Mouse (Mus musculus): Measurements from ENCODE around the gene Cenph.
"Not testable (repeated sequence)": the region's sequence is repeated elsewhere in the genome, so short reads cannot be mapped to it uniquely, and the experiment has no call there.

The Cenph gene

DNA sequence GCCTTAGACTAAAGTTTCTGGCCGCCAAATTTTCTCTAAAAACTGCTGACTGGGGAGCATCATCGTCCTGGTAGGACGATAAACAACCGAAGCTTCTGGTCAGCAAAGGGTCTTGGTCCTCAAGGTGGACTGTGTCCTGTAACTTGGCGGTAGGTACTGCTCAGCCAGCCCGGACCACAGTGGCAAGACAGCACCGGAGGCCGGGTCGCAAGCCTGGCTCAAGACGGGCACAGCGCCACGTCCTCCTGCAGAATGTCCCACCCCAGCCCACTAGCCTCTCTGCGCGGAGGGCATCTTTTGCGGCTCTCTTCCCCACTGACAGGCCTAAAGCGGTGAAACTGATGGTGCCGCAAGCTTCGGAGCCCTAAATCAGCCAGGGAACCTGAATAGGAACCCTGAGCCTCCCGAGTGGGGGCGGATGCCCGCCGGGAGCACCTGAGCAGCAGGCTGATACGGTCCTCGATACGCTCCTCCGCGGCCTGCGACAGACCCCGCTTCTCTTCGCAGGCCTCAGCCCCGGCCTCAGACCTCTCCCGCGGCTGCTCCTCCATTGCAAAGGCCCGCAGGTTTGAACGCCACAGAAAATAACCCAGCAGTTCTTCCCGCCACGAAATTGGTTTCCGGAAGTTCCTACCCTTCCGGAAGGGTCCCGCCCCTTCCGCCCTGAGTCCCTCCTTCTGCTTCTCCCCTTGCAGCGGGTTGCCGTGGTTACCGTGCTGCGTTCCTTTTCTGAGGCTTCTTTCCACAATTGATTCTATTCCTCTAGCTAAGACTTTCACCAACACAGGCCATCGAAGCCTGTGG is at the start of gene Cenph:
TSS of gene Cenph (minus strand) at position 648 of the 804 bp plus-strand sequence.
- DNase-seq (ENCODE audit: low spot score in 2 of 2): peak; percentile 71 to 75

DNA sequence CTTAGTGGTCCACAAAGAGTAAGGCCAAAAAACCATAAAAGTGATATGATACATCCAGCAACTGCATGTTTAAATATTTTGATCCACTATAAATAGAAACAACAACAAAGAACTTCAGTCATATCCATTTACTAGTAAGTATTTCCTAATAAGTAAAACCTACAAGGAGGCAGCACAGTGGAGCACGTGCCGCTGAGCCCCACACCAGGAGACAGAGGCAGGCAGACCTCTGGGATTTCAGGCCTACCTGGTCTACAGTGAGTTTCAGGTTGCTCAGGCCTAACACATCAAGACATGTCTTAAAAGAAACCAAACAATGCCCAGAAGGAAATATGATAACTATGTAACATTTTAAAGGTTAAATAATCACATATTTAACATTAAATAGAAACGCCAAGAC is 49.2 kb upstream of the Cenph start:
- DNase-seq (ENCODE audit: low spot score in 2 of 2): no peak

DNA sequence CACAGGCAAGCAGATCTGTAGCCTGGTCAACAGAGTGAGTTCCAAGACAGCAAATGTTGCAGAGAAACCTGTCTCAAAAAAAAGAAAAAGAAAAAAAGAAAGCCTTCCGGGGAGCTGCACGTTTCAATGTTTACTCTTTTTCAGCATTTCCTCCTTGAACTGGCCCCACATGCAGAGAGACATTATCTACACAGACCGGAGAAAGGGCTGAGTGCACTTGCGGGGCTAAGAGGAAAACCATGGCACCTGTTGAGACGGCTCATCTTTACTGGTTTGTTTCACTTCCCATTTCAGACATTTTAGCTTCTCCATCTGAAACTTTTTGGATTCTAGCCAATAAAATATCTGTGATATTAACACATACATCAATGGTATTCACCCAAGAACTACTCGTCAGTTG is 48.6 kb upstream of the Cenph start:
- DNase-seq (ENCODE audit: low spot score in 2 of 2): no peak

DNA sequence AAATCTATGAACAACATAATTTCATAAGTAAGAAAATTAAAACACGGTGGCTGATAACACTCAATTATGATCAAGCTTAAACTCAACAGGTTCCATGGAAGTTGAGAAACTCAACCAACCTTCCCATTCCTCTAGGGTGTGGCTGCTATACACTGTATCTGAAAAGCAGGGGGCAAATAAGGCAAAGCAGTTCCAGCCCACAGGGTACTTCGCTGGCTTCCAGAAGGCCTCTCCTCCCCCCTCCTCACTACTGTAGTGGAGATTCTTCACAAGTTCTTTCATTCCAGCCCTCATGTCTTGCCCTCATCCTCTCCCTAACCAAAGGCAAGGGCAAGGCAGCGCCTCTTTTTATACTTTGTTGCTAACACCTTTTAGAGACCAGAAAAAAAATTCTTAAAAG is 48.2 kb upstream of the Cenph start:
- no peak for DNase-seq (ENCODE audit: low spot score in 2 of 2)

DNA sequence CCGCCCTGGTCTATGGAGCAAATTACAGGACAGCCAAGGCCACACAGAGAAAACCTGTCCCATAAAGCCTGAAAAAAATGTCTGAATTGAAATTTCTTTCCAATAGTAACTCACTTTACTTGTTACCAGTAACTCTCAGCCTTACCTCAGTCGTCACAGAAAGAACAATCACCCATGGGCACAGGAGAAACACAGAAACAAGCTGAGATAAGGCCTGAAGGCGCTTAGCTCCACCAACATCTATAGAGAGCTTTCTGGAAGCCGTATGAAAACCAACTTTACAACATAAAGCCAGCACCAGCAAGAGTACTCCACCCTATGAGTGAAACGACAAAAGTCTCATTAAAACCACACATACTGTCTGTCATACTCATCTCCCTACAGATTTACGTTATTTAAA is 38.8 kb upstream of the Cenph start:
- DNase-seq (ENCODE audit: low spot score in 2 of 2): no peak

DNA sequence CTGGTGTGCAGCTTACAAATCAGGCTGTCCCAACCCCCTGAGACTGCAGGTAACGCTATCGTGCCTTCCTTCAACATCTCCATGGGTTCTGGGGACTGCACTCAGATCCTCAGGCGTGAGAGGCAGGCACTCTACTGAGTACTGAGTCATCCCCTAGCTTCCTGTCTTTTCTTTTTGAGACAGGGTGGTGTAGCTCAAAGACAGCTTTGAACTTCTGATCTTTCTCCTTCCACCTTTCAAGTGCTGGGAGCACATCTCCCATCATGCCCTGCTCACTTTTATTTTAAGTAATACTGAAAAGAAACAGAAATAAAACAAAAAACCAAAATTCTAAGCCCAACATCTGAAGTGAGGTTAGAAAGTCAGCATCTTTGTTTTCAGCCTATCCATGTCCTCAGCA is 30.1 kb upstream of the Cenph start:
- DNase-seq (ENCODE audit: low spot score in 2 of 2): peak in 1 of 2 experiments; percentile 12

DNA sequence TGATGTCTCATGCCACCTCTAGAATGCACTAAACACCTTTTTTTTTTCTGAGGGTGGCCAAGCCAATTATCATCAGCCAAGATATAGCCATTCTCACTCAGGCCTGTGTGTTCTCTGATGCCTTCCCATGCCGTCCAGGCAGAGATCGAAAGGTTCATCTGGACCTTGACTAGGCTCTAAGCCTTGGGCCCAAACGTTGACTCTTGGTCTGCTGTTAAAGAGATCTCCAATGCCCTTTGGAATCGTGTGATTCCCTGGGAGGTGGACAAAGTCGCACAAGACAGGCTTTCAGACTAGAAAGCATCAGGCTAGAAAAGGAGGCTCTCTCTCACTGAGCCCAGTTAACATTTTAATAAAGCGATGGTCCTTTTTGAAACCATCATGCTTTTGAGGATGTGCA is 21.5 kb upstream of the Cenph start:
- no peak for DNase-seq (ENCODE audit: low spot score in 2 of 2)

DNA sequence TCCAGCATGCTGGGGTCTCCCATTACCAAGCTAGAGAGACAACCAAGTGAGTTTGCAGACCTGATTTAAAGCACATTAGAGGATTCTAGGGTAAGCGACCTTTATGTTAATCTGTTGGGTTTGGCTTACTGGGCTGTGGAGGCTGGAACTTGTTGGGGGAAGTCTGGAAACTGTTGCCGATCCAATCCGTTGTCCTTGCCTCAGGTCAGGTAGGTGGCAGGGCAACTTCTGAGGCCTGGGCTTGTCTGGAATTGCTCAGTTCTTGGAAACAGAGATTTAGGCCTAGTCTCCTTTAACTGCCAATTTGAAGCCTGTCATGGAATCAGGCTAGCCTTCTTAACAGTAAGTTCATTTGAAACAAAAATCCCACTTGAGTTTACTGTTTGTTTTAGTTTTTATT is 13.4 kb upstream of the Cenph start:
- DNase-seq (ENCODE audit: low spot score in 2 of 2): no peak

DNA sequence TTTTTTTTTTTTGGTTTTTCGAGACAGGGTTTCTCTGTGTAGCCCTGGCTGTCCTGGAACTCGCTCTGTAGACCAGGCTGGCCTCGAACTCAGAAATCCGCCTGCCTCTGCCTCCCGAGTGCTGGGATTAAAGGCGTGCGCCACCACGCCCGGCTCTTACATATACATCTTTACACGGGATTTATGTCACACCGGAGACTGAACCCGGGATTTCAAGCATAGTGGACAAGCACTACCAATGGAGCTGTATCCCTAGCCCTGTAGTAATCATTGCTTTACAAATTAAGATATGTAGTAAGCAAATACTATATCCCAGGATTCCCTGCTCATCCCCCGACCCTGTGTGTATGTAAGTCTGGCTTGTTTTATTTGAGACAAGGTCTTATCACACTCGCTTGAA is 12.4 kb upstream of the Cenph start:
- DNase-seq (ENCODE audit: low spot score in 2 of 2): not testable (repeated sequence)

DNA sequence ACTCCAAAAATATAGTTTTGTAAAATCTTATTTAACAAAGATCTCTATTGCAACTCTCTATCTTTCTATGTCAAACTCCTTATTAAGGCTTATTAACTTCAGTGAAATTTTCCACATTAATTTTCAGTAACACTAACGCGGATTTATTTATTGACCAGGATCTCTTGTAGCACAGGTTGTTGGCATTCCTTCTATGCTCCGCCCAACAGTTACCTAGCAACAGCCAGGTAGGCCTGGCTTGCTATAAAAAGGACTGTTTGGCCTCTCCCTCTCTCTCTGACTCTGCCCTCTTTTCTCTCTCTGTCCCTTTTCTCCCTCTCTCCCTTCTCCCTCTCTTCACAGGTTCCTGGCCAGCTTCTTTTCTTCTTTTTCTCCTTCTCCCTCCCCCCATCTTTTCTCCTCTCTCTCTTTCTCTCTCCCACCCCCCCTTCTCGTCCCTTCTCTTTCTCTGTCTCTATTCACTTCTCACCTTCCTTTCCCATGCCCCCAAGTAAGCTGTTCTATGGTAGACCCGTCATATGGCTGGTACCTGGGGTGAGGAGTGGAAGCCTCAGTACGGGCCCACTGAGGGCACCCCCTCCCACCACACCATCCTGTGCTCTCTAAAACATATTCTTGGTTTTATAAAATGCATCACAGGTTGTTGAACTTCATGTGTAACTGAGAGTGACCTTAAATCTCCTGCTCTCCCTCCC is 11.8 kb upstream of the Cenph start:
- no peak for DNase-seq (ENCODE audit: low spot score in 2 of 2)

DNA sequence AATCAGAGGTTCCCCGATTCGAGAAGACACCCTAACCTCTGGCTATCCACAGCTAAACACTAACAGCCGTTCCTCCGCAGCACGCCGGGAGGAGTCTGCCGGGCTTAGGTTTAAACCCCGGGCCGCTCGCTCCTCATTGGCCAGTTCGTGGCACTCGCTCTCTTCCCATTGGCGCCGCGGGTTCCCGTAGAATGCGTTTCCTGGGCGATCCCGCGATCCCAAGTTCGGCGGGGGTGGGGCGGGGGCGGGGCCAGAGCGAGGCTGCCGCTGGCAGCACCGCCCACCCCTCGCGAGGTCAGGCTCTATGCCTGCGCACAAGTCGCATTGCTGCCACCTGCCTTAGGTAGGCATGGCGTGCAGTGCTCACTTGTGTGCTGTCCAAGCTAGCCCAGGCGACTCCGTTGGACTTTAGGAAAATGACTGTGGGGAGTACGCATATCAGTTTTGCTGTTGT is 10.7 kb upstream of the Cenph start, which contains the start of gene Ccnb1:
TSS of gene Ccnb1 (minus strand) at position 157 of the 454 bp plus-strand sequence.
- DNase-seq (ENCODE audit: low spot score in 2 of 2): peak; percentile 88 to 90

DNA sequence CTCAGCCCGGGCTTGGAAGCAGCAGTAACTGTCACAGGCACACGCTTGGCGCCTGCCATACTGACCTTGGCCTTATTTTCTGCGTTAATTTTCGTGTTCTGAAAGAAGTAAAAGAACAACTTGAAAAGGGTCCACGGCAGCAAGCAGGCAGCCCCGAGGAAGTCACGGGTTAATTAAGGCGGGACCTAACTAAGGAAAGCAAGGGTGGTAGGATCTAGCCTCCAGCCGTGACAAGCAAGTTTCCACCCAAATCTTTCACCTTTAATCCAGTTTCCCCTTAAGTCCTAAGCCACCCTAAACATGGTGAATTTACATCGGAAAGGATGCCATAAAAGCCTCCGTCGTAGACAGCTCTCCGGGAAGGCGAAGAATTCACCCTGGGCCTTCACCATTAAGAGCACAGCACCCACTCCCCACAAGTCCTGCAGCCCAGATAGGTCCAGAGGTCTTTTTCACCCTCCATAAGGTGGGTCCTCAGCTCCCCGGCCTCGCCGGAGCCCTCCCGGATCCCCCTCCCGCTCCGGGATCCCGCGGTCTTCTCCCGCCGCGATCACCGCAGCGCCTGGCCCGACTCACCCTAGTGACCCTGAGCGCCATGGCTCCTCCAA is 10.2 kb upstream of the Cenph start:
- no peak for DNase-seq (ENCODE audit: low spot score in 2 of 2)

DNA sequence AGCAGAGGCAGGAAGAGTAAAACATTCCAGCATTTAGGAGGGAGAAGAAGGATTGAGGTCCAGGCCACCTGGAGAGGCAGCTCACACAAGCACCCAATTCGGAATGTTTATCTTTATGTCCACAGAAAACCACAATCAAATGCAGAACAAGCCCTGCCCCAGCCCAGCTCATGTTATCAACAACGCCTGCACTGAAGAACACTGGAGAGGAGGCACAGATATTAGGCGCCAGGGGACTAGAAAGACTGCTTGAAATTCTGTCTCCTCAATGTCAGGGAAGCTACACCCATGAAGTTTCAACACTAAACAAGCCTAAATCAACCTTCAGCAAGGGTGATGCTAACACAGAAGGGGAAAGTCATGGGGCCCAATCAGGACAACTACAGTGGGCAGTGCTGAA is 1.8 kb upstream of the Cenph start:
- DNase-seq (ENCODE audit: low spot score in 2 of 2): no peak

DNA sequence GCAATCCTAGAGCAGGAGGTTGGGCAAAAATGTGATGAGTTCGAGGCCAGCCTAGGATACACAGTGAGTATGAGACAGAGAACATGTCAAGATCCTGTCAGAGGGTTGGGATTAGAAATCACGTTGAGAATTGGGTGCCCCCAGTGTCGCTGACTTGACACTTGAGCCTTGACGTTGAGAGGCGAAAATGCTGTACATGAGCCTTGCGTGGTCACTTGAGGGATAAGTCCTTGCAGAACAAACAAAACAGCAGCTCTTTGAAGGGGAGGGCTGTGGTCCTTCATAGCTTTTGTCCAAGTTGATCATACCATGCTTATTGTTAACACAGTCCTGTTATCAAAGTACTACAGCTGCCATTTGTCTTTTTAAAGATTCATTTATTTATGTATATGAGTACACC is 1.0 kb upstream of the Cenph start:
- DNase-seq (ENCODE audit: low spot score in 2 of 2): no peak

DNA sequence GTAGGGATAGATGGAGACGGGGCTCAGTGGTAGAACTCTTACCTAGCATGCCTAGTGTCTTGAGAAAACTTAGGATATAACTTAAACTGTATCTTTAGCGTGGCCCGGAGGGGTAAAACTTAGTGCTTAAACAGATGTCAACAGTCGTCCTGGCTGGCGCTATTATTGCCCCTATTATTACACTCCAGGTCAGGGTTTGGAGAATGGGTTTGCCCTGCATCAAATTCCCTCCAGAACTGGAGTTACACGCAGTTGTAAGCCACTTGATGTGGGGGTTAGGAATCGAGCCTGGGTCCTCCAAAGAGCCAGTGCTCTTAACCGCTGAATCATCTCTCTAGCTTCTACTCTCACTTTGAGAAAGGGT is 339 bp upstream of the Cenph start:
- DNase-seq (ENCODE audit: low spot score in 2 of 2): no peak

DNA sequence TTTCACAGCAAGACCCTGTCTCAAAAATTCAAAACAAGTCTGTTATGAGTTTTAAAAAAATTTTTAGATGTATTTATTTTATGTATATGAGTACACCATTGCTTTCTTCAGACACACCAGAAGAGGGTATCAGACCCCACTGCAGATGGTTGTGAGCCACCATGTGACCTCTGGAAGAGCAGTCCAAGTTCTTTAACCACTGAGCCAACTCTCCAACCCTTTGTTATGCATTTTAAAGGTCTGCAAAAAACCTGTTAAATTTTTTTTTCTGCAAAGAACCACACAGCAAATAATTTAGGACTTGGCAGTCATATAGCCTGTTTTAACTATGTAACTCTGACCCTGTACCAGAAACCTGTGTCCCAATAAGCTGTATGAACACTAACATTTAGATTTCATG is 995 bp downstream of the Cenph start:
- DNase-seq (ENCODE audit: low spot score in 2 of 2): no peak

DNA sequence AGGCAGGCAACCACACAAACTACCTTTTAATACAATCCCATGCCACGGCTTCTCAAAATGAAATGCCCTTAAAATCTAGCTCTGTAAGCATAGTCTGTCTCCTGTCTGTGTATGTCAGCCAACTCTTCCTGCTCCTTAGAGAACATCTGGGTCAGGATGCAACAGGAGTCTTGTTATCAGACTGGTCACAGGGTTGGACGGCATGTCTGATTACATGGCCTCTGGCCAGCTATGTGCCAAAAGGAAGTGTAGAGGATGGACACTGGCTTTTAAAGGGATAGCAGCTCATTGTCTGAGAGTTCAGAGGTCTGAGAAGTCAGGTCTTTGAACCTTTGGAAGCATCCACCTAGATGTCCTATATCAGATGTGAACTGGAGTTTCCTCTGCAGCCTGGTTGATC is 20.4 kb downstream of the Cenph start:
- no peak for DNase-seq (ENCODE audit: low spot score in 2 of 2)

DNA sequence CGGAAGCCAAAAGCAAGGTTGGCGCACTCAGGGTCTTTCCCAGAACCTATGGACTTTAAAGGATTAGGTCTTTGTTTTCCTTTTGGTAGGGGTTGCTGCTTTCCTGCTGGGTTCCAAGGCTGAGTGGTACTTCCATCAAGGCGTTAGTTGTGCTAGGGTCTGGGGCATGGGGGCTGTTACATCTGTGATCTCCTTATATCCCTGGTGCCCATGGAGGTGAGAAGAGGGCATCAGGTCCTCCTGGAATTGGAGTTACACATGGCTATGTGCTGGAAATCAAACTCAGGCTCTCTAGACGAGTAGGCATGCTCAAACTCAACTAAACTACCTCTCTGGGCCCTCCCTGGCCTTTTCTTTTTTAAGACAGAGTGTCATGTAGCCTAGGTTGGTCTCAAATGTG is 21.5 kb downstream of the Cenph start:
- DNase-seq (ENCODE audit: low spot score in 2 of 2): no peak

DNA sequence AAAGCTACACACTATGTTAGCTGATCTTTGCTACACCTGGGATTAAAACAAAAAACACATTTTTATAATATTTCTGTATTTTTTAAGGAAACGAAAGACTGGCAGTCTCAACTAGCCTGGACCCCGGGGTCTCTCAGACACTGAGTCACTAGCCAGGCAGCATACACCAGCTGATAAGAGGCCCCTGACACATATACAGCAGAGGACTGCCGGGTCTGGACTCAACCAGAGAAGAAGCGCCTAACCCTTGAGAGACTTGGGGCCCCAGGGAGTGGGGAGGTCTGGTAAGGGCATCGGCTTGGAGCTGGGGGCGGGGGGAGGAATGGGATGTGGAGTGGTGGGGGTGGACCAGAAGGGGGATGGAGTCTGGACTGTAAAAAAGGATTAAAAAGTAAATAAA is 22.7 kb downstream of the Cenph start:
- no peak for DNase-seq (ENCODE audit: low spot score in 2 of 2)

DNA sequence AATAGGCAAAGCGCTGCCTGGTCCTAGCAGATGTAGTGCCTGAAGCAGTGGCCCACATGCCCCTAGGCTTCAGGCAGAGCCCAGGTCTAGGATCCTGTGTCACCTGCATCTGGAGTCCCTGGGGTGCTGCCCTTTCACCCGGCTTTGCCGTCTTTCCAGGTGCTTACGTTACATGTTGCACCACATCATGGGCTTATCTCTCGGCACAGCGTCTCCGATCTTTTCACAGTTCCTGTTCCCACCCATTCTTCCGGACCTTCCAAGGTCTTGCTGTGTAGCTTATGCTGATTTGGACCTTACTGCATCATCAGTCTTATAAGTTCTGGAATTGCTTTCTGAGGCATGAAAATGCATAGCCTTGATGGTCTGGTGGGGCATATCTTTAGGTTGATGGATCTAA is 23.2 kb downstream of the Cenph start:
- DNase-seq (ENCODE audit: low spot score in 2 of 2): no peak

DNA sequence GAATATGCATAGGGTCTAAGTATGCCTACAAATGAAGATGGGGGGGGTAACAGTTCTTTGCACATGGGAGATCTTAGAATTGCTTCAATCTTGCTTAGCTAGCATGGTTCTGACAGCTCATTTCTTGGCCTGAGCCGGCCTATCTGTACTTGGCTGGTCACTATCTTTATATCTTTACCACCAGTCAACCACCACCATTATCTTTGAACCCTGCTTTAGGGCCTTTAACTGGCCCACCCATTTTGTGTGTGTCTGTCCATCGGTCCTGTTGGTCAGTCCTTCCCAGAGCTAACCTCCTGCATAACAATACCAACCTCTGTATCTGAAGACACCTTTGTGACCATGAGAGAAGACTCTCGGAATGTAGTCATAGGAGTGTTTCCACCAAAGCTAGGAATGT is 24.3 kb downstream of the Cenph start:
- no peak for DNase-seq (ENCODE audit: low spot score in 2 of 2)

DNA sequence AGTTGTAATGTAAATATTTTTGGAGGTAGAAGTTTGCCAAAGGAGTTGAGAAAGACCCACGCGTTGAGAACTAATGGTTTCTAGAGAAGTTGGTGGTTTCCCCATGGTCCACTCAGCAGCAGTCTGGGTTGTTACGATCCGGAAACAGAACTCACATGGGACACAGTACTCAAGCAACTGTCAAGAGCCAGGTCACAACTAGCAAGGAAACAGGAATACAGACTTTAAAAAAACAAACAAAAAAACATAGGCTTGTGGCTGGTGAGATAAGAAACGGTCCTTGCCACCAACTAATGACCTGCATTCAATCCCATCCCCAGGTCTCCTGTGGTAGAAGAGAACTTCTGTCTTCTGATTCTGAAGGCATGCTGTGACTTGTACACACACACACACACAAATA is 24.9 kb downstream of the Cenph start:
- DNase-seq (ENCODE audit: low spot score in 2 of 2): no peak

DNA sequence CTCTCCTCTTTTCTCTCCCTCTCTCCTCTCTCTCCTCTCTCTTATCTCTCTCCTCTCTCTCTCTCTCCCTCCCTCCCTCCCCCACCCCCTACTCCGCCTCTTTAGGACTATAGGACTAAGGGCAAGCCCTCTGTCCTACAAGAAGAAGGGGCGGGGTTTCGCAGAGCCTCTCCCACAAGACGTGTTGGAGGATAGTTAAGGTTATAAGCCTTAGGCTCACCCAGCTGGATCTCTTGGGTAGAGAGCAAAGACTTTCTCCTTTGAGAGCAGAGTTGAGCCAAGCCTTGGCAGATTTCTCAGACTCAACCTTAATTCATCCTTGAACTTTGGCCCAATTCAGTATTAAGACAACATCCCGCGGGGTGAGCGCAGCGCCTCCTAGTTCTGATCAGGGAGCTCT is 27.1 kb downstream of the Cenph start:
- no peak for DNase-seq (ENCODE audit: low spot score in 2 of 2)

Data from thymus, postnatal 10 days (tissue).